Mouse (Mus musculus) cerebellum, adult 2 months (tissue): ENCODE measurements around the gene Sphk1. TPM values are rescaled to one million over a fixed set of nuclear protein-coding genes. Genes with fewer than 3 reads are reported as not detected.

Source experiments
- DNase-seq, 2 experiments: peaks; one replicate each; pipeline ENCODE4 v3.0.0; 2021
- H3K27ac ChIP-seq: fragments of 200-500 bp; 2 replicates; pipeline ENCODE4 v1.5.1; 2012; ENCODE audit warnings: low read length, control low read depth, inconsistent platforms; ENCODE audit not compliant: insufficient read depth
- H3K27me3 ChIP-seq: fragments of 200-500 bp; 2 replicates; pipeline ENCODE4 v1.6.1; 2012; ENCODE audit warnings: inconsistent platforms, mild to moderate bottlenecking, low read length, moderate library complexity; ENCODE audit not compliant: control insufficient read depth, insufficient read depth
- H3K4me1 ChIP-seq: fragments of 200-500 bp; 2 replicates; pipeline ENCODE4 v1.6.1; 2011; ENCODE audit warnings: low read length; ENCODE audit not compliant: control insufficient read depth, insufficient read depth
- H3K4me3 ChIP-seq: fragments of 200-500 bp; replicated peaks from 2 replicates; pipeline ENCODE3; 2011; ENCODE audit warnings: mild to moderate bottlenecking, low read depth, low read length, control low read depth; ENCODE audit not compliant: insufficient read depth
- CTCF ChIP-seq: fragments of 200-500 bp; IDR thresholded peaks from 2 replicates; pipeline ENCODE4 v1.5.1; 2011; ENCODE audit warnings: low read depth, mild to moderate bottlenecking, control low read depth, low read length, moderate library complexity, borderline replicate concordance; ENCODE audit not compliant: insufficient read depth
- POLR2A ChIP-seq: fragments of 200-500 bp; IDR thresholded peaks from 2 replicates; pipeline ENCODE4 v1.6.1; 2011; ENCODE audit warnings: low read length, control low read depth, borderline replicate concordance; ENCODE audit not compliant: insufficient read depth
- WGBS: fragments of 180-500 bp; shearing (Covaris S2); methylation state at CpG from one replicate; pipeline ENCODE4 v1.1.7; 2018; 5-methylcytosine and 5-hydroxymethylcytosine counted together
- polyA plus RNA-seq: library from polyadenylated mRNA; depleted of rRNA; stranded (reverse); fragments of >200 nt; gene quantifications from 2 replicates; pipeline ENCODE4 v1.2.3, GENCODE M21; 2012

Gene Sphk1
- polyA plus RNA-seq, 1 experiment: 9.0 TPM

- 95% methylated on average over 7 of the region's 7 CpGs for WGBS
Measured at GRCm38 (mm10) chr11:116512154-116512553, 18.6 kb upstream of the Sphk1 start.

GRCm38 (mm10) chr11:116512987-116513386 lies 17.7 kb upstream of the Sphk1 start:
- DNase-seq: no peak
- 78% methylated on average over 6 of the region's 6 CpGs for WGBS
- Histone ChIP-seq H3K27me3 (no peaks in the 10 kb centered on the region), H3K4me1 (peaks cover 7% of the 10 kb centered on the region; the same call in 1 of the 2 replicates), H3K4me3 (no peak overlapping the region), H3K27ac (no peak overlapping the region)
- TF ChIP-seq CTCF: no peak
- TF ChIP-seq POLR2A: no peak

More at GRCm38 (mm10) chr11:116512154-116512553, 18.6 kb upstream of the Sphk1 start:
- no peak for TF ChIP-seq CTCF
- no peak for TF ChIP-seq POLR2A
- H3K27me3 ChIP-seq: no peaks in the 10 kb centered on the region
- H3K4me1 ChIP-seq: peaks cover 7% of the 10 kb centered on the region; the same call in 1 of the 2 replicates
- DNase-seq: no peak
- H3K27ac ChIP-seq: no peak overlapping the region
- H3K4me3 ChIP-seq: no peak overlapping the region

DNA sequence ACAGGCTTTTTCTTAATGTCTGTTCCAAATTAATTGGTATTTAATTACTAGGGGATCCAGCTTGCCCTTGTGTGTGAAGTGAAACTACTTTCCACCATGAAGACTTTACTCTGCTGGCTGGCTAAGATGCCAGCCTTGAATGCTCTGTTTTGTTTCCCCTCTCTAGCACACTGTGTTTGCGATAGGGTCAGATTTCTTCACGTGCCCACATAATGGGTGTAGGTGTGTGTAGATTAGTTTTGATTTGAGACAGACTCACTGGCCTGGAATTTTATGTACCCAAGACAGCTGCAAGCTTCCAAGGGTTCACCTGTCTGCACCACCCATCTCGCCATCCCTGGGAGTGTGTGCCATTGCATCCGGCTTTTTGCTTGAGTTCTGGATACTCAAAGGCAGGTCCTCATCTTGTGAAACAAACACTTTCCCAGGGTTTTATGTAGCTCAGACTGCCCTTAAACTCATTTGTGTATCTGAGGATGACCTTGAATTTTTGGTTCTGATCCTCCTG lies 17.1 kb upstream of the Sphk1 start:
- no peaks in the 10 kb centered on the region for H3K27me3 ChIP-seq
- no peak for DNase-seq
- WGBS: 88% methylated on average over 4 of the region's 4 CpGs
- no peak for TF ChIP-seq POLR2A
- no peak for TF ChIP-seq CTCF
- H3K4me3 ChIP-seq: no peak overlapping the region
- H3K4me1 ChIP-seq: peaks cover 7% of the 10 kb centered on the region; the same call in 1 of the 2 replicates
- no peak overlapping the region for H3K27ac ChIP-seq

DNA sequence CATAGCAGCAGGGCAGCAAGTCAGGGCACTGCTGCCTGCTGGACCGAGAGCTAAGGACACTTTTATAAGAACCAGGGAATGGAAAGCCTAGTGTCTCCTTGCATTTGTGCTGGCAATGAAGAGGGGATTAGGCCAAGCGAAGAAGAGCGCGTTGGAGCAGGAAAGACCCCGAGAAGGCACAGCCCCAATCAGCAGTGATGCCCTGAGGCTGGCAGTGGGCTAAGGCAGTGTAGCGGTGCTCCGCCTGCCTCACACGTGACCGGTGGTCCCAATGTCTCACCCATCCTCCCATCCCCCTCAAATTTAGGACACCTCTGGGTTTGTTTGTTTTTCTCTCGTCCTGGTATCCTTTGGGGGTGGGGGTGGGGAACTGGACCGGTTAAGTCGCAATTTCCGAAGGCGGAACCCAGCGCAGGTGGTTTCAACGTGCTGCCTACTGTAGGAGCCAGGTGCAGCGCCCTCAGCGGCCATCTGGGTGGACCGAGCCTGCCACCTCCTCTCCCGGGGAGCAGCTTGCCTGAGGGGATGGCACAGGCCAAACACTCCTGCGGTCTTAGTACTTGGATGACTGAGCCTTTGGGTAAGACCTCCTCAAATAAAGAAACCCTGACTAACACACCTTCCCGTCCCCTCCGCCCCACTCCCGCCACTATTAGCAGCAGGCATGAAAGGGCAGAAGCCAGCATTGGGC lies 15.2 kb upstream of the Sphk1 start:
- Histone ChIP-seq H3K4me1 (peaks cover 7% of the 10 kb centered on the region; the same call in 1 of the 2 replicates), H3K27ac (no peak overlapping the region), H3K27me3 (no peaks in the 10 kb centered on the region), H3K4me3 (no peak overlapping the region)
- WGBS: 24% methylated on average over 24 of the region's 24 CpGs
- no peak for TF ChIP-seq POLR2A
- no peak for TF ChIP-seq CTCF
- peak; percentile 66 to 75 for DNase-seq

- Histone ChIP-seq H3K4me3 (no peak overlapping the region), H3K27ac (no peak overlapping the region), H3K27me3 (no peaks in the 10 kb centered on the region), H3K4me1 (peaks cover 15% of the 10 kb centered on the region)
- no peak for DNase-seq
- TF ChIP-seq CTCF (no peak), POLR2A (no peak)
- WGBS: 87% methylated on average over 8 of the region's 8 CpGs
Measured at GRCm38 (mm10) chr11:116518482-116518881, 12.2 kb upstream of the Sphk1 start.

GRCm38 (mm10) chr11:116521143-116521542 lies 9.6 kb upstream of the Sphk1 start:
- H3K4me3 ChIP-seq: no peak overlapping the region
- H3K4me1 ChIP-seq: peaks cover 14% of the 10 kb centered on the region
- H3K27ac ChIP-seq: no peak overlapping the region
- WGBS: 69% methylated on average over 3 of the region's 3 CpGs
- no peaks in the 10 kb centered on the region for H3K27me3 ChIP-seq
- TF ChIP-seq CTCF (no peak), POLR2A (no peak)
- no peak for DNase-seq

DNA sequence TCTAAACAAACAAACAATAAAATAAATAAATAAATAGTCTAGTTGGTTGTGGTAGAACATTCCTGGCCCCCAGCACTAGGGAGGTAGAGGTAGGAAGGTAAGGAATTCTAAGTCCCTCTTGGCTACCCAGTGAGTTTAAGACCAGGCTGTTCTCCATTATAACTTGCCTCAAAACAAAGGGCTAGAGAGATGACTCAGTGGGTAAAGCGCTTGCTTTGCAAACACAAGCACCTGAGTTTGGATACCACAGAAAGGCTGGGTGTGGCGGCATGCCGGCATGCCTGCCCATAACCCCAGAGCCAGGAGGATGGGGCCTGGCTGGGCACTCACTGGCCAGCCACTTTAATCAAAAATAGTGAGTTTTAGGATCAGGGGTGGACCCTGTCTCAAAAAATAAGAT lies 8.7 kb upstream of the Sphk1 start:
- Histone ChIP-seq H3K27ac (no peak overlapping the region), H3K4me3 (no peak overlapping the region), H3K27me3 (no peaks in the 10 kb centered on the region), H3K4me1 (peaks cover 14% of the 10 kb centered on the region)
- TF ChIP-seq POLR2A: no peak
- DNase-seq: no peak
- 100% methylated on average over 3 of the region's 3 CpGs for WGBS
